Mouse (Mus musculus) adrenal gland, adult 2 months (tissue): ENCODE data around the gene Slc8b1. TPM values are rescaled to one million over a fixed set of nuclear protein-coding genes. Genes with fewer than 3 reads are reported as not detected.
A peak's percentile ranks its signal among the peaks of the same experiment; 100 is the strongest.

ENCODE experiments used
- DNase-seq: peaks from one replicate; pipeline ENCODE4 v3.0.0; 2021
- polyA plus RNA-seq: library from polyadenylated mRNA; depleted of rRNA; stranded (reverse); fragments of >200 nt; gene quantifications from 2 replicates; pipeline ENCODE4 v1.2.3, GENCODE M21; 2012
- total RNA-seq, 2 experiments: library from RNA; stranded (reverse); gene quantifications; 2 replicates each; pipeline ENCODE4 v1.2.3; 2021

Gene Slc8b1
- total and polyA plus RNA-seq, 3 experiments = 25.5 to 49.3 (median 46.3) TPM

- DNase-seq = no peak
Measured at GRCm38 (mm10) chr5:120526311-120526710, 15.3 kb downstream of the Slc8b1 start.

- no peak for DNase-seq
Measured at GRCm38 (mm10) chr5:120527296-120527964, 16.5 kb downstream of the Slc8b1 start.

GRCm38 (mm10) chr5:120531631-120532030 is 20.7 kb downstream of the Slc8b1 start:
- DNase-seq = no peak

DNA sequence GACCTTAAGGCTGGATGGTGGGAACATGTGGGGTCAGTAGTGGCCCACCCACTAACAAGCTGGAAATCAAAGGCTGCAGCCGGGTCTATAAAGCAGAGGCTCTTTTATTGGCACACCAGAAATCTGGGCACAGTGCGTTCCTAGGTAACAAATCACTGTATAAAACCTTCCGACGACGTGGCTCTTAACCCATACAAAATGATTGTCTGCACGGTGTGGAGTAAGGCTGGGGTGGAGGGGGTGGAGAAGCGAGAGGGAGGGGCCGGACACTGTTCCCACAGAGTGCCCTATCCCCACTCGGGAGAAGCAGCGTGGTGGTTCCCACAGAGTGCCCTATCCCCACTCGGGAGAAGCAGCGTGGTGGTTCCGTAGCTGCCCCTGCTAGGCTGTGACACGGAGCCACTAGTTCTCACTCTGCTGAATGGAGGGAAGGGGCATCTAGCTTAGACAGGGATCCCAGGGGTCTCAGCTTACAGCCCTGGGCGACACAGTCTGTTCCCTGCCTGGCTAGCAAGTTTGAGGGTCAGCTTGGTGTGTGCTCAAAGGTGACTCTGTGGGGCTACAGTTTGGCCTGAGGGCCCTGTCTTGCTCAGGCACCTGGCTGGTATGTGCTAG is 23.2 kb downstream of the Slc8b1 start:
- no peak for DNase-seq

- DNase-seq = no peak
Measured at GRCm38 (mm10) chr5:120534686-120535075, 23.7 kb downstream of the Slc8b1 start.

GRCm38 (mm10) chr5:120536046-120536445 is 25.1 kb downstream of the Slc8b1 start:
- DNase-seq = no peak

DNA sequence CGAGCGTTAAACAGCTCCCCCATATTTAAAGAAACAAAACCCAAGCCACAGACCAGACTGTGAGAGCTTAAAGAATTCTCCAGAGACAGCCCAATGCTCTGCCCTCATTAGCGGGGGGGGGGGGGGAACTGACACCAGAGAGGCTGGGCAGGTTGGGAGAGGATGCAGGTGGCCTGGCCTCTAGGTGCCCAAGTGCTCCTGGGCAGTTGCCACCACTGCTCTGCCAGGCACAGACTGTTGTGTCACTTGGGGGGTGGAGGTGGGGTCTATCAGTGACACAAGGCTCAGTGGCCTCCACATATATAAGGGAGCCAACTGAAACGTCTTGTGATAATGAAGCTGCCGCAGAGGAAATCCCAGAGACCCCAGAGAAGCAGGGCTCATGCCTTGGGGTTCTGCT is 25.7 kb downstream of the Slc8b1 start:
- no peak for DNase-seq

GRCm38 (mm10) chr5:120548236-120548850 is 37.4 kb downstream of the Slc8b1 start:
- DNase-seq = peak; percentile 44

DNA sequence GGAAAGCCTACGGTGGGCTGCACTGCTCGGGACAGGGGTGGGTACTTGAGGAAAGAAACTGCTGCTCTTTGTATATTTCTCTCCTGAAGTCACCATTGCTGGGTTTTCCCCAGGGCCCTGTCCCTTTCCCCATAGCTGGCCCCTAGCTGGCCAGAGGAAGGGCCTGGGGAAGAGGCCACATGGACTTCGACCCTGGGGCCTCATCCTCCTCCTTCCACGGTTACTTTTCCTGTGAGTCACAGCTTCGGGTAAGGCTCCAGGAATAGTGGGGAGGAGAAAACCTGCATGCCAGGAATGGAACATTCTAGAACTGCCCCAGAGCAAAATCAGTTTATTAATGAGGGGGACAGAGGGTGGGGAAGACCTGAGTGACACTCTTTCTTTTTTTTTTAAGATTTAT is 39.2 kb downstream of the Slc8b1 start:
- DNase-seq = no peak

DNA sequence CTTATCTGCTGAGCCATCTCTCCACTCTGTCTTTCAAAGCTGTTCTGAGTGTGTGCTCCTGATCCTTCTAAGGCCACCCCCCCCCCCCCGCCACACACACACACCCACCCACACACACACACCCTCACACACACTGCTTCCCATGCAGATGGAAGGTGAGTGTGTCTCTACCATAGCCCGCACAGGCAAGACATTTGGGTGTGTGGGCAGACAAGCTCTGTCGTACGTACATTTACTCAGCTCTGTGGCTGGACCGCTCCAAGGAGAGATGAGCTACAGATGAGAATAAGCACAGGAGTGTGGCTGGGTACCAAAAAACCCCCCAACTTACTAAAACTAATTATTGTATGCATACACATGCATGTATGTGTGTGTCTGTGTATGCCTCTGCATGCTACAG is 39.7 kb downstream of the Slc8b1 start:
- DNase-seq = no peak

DNA sequence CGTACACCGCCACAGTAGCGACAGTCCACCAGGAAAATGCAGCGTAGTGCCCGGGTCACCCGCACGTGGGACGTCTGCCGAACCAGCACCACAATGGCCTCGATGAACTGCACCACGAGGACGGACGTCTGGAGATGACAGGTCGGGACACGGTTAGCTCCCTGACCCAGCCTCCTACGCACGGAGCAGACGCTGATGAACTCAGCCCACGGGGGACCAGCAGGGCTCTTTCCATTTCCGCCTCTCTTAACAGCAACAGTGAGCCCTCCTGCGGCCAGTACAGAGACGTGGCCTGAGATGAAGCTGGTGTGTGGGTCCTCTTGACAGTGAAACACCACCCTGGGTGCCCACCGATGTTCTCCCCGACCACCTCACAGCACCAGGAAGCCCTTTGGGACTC is 44.9 kb downstream of the Slc8b1 start:
- DNase-seq = no peak

DNA sequence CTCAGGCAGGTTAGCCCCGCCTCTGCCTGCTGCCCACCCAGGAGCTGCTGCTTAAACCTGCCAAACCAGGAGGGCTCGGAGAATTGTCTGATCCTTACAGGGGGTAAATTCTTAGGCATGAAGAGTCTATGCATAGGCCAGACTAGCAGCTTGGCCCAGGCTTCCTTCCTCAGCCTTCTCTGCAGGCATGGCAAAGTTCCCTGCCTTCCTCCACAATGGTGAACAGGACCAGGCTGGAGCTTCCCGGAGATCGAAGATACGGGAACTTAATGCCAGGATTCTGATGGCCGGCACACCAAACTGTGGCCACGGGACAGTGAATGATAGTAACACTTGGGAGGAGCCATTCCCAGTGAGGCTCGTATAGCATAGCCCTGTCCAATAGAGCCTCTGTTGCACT is 47.1 kb downstream of the Slc8b1 start:
- no peak for DNase-seq

DNA sequence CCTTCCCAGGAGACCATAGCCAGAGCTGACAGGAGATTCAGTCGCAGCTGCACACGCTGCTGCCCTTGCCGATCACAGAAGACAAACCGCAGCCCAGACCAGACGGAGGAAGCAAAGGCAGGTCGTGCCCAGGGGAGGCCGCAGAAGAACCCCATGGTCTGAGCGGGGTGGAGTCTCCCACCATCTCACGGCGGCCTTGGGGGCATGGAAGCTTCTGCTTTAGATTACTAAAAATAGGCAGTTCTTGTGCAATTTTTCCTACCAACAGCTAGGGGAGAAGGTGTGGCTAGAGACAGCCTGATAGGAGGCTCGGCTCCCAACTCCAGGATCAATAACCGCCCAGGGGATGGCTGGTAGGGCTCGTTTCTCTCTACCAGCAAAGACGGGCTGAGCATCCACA is 47.8 kb downstream of the Slc8b1 start:
- DNase-seq = peak; percentile 49

DNA sequence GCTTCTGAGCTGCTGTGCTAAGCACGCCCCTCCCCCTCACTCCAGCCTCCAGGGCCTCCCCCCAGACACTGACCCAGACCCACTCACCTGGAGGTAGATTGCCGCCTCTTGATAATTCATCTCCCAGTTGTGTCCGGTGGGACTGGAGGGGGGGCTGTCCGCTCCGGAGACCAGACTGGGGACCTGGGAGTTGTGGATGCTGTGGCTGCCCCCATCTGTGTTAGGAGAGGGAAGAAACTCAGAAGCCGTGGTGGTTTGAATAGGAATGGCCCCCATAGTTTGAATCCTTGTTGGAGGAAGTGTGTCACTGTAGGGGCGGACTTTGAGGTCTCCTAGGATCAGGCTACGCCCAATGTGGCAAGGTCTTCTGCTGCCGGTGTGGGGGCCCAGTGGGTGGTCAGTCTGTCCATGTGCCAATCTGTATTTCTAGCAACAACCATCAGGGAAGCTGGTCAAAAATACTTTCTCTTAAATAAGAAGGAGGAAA is 49.2 kb downstream of the Slc8b1 start:
- DNase-seq = no peak

DNA sequence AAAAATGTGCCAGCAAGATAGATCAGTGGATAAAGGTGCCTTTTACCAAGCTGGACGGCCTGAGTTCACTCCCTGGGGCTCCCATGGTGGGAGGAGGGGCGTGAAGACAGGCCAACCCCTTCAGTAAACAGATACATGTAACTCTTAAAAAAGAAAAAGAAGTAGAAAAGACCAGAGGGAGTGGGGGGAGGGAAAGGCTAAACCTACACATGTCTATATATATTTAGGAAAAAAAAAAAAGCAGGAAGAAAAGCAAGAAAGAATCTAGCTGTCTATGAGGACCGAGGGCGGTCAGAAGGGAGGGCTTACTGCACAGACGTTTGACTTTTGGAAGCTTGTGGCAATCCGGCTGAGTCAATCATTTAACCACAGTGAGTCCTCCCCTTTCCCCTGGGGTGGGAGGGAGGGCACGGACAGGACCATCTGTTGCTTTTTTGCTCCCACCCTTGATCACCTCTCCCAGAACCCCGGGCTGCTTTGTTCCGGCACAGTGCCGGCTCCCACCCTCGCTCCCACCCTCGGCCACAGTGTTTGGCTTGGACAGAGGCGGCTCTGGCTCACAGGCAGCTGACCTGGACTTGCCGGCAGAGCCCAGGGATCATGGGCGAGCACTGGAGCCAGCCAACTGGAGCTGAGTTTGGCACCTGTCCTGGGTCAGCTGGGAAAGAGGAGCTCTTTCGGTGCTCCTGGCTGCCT is 49.8 kb downstream of the Slc8b1 start:
- DNase-seq = peak; percentile 84

- DNase-seq = peak; percentile 81
Measured at GRCm38 (mm10) chr5:120562956-120563913, 52.3 kb downstream of the Slc8b1 start.

DNA sequence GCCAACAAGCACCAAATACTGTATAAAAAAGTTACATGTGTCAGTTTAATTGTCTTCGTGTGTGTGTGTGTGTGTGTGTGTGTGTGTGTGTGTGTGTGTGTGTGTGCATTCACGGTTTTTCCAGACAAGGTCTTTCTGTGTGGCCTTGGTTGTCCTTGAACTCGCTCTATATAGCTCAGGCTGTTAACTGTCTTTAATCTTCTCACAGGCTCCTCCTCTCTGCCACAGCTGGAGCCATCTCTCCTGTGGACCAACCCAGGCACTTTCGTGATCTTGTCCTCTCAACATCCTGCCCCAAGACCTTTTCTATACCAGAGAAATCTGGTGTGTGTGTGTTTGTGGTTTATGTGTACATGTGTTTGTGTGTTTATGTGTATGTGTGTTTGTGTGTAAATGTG is 52.9 kb downstream of the Slc8b1 start:
- DNase-seq = no peak

DNA sequence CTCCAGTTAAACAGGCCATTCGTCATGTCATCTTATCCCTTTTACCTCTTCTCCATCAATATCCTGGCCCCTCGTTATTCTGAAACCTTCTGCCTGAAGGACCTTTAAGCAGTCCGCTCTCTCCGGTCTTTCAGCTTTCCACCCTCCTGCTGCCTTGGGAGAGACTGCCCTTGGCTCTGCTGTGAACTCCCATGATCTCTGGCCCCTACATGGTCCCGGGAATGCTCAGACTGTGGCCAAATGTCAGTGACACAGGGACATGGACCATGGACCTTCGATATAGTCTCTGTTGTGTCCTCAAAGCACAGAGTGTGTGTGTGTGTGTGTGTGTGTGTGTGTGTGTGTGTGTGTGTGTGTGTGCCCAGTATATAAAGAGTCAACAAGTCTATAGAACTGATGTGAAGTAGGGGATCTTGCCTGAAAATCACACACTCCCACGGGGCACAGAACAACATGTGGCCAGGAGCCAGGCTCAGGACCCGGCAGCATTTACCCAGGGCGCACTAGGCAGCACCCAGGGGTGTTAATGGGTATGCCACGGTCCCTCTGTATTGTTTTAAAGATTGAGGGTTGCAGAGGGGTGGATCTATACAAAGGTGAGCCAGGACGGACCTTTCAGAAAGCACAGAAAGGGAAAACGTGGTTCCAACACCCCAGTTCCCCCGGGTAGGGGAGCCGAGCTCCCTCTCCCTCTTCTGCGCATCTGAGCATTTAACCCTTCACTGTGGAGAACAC is 54.4 kb downstream of the Slc8b1 start:
- peak; percentile 38 for DNase-seq

DNA sequence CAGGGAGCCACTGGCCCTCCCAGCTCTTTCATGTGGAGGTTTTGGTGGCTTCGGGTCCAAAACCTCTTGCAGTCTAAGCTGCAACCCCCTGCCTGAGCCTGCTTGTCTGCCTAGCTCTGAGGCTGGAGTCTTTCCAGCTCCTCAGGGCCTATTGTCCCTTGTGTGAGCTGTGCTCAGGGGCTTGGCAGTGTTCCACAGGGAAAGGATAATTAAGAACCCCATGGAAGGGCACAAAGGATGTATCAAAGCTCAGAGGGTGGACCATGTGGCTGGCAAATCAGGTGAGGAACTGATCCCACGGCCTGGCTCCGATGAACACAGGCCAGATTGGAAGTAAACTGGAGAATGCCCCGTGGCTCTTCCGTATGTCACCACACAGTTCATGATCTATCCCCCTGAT is 55.1 kb downstream of the Slc8b1 start:
- peak; percentile 49 for DNase-seq

GRCm38 (mm10) chr5:120566681-120567252 is 55.8 kb downstream of the Slc8b1 start:
- no peak for DNase-seq
